Mouse (Mus musculus): Measurements from ENCODE around the gene Rreb1. TPM values are rescaled to one million over a fixed set of nuclear protein-coding genes. Genes with fewer than 3 reads are reported as not detected.

Gene Rreb1
- polyA plus RNA-seq, 1 experiment: 4.6 TPM

DNA sequence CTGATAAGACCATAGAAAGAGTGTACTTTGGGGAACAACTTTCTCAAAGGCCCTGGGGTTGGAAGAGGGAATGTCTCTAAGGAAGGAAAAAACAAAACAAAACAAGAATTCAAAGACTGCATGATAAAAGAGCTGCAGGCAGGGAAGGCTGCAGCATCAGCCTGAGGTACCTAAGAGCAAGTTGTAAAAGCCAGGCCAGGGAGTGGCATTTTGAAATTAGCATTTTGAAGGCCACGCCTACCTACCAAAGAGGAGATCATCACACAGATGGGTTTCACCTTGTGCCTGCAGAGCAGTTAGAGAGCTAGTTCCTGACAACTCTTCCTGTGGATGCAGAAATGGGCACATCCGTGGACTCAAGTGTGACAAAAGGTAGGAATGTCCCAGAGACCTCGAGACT is 59.2 kb downstream of the Rreb1 start:
- no peak for TF ChIP-seq POLR2A (IDR thresholded peaks at IDR 0.05; ENCODE audit: control insufficient read depth, low read depth, low read length)
- TF ChIP-seq CTCF (IDR thresholded peaks at IDR 0.05; ENCODE audit: control insufficient read depth, insufficient read depth, insufficient replicate concordance, low read depth, low read length): no peak
- no peak overlapping the region for H3K4me3 ChIP-seq (ENCODE audit: control insufficient read depth, low read depth, low read length)
- no peaks in the 10 kb centered on the region for H3K36me3 ChIP-seq (ENCODE audit: control insufficient read depth, insufficient read depth, low read length)
- H3K27ac ChIP-seq (ENCODE audit: control insufficient read depth, insufficient read depth, low read depth, low read length): no peak overlapping the region
- no peaks in the 10 kb centered on the region for H3K27me3 ChIP-seq (ENCODE audit: control insufficient read depth, insufficient read depth, low read length)
- no peaks in the 10 kb centered on the region for H3K4me1 ChIP-seq (ENCODE audit: control insufficient read depth, insufficient read depth, low read length)

DNA sequence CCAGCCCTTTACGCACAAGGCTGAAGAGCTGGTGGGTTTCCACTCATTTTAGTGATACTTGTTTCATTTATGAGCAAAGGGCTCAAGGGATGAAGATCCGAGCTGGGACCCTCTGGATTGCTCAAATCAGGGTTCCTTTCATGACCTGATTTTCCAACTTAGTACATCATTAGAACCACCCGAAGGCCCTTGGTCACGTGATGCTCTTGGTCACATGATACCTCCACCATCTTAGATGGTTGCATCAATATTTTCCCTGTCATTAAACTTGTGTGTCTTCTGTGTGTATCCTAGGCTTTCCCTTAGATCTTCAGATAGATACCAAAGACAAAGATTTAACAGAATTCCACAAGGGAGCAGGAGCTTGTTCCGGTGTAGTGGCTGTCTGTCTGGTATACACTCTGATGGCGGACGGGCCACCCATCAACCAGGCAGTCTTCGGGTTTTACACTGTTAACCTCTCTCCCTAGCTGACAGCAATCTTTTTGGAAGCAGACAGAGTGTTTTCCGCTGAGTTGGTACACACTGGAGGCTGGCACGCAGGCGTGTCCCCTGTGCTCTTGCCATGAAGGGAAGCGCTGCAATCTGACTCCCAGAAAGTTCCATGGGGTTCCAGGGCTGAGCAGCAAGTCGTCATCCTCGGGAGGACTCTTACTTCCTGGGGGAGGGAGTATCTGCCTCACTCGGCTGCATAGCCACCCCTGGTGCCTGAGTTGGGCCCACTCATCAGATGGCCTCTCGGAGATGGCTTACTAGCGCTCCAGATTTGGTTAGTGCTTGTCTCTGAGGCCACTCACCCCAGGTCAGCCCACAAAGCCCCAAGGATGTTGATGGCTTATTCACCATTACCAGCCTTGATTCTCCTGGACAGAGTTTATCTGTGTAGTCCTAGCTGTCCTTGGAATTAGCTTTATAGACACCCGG is 60.3 kb downstream of the Rreb1 start:
- H3K27ac ChIP-seq (ENCODE audit: control insufficient read depth, insufficient read depth, low read depth, low read length): no peak overlapping the region
- H3K4me3 ChIP-seq (ENCODE audit: control insufficient read depth, low read depth, low read length): no peak overlapping the region
- no peaks in the 10 kb centered on the region for H3K27me3 ChIP-seq (ENCODE audit: control insufficient read depth, insufficient read depth, low read length)
- no peaks in the 10 kb centered on the region for H3K36me3 ChIP-seq (ENCODE audit: control insufficient read depth, insufficient read depth, low read length)
- H3K4me1 ChIP-seq (ENCODE audit: control insufficient read depth, insufficient read depth, low read length): no peaks in the 10 kb centered on the region
- TF ChIP-seq POLR2A (IDR thresholded peaks at IDR 0.05; ENCODE audit: control insufficient read depth, low read depth, low read length): no peak

DNA sequence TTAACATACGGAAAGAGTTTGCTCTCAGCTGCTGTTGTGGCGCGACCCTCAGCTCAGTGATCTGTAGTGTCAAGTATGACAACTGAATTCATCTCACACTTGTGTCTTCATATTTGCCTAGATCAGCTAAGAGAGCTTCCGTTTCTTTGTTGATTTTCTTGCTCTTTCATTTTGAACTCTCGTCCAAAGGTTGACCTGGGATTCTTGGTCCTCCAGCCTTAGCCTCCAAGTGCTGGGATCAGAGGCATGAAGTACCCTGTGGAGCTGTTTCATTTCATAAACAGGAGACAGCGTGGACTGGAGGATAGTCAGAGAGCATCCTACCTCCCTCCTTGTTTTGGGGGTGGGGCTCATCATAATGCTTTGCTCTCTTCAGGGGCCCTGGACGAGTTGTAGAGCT is 65.0 kb downstream of the Rreb1 start:
- H3K27me3 ChIP-seq (ENCODE audit: control insufficient read depth, insufficient read depth, low read length): no peaks in the 10 kb centered on the region
- TF ChIP-seq POLR2A (IDR thresholded peaks at IDR 0.05; ENCODE audit: control insufficient read depth, low read depth, low read length): no peak
- no peak for TF ChIP-seq CTCF (IDR thresholded peaks at IDR 0.05; ENCODE audit: control insufficient read depth, insufficient read depth, insufficient replicate concordance, low read depth, low read length)
- no peak overlapping the region for H3K4me3 ChIP-seq (ENCODE audit: control insufficient read depth, low read depth, low read length)
- no peak overlapping the region for H3K27ac ChIP-seq (ENCODE audit: control insufficient read depth, insufficient read depth, low read depth, low read length)
- no peaks in the 10 kb centered on the region for H3K36me3 ChIP-seq (ENCODE audit: control insufficient read depth, insufficient read depth, low read length)
- H3K4me1 ChIP-seq (ENCODE audit: control insufficient read depth, insufficient read depth, low read length): no peaks in the 10 kb centered on the region; the same call in 1 of the 2 replicates

DNA sequence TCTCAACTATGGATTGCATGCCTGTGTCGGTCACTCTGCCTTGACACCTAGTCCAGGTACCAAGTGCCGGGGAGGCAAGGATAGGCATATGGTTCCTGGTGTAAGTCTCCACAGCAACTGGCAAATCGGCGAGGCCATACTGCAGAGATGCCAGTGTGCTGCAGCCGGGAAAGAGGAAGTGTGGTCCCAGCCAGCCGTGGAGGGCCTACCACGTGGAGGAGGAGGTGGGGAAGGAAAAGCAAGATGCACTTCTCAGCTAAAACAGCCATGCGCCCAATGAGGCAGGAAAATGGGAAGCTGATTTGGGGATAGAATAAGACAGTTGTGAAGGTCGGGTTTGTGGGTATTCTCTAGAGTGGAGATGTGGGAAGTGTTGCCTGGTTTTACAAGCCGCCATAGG is 65.6 kb downstream of the Rreb1 start:
- Histone ChIP-seq H3K27me3 (ENCODE audit: control insufficient read depth, insufficient read depth, low read length) (no peaks in the 10 kb centered on the region), H3K36me3 (ENCODE audit: control insufficient read depth, insufficient read depth, low read length) (no peaks in the 10 kb centered on the region), H3K4me1 (ENCODE audit: control insufficient read depth, insufficient read depth, low read length) (peaks cover under 1% of the 10 kb centered on the region; the same call in 1 of the 2 replicates), H3K4me3 (ENCODE audit: control insufficient read depth, low read depth, low read length) (no peak overlapping the region), H3K27ac (ENCODE audit: control insufficient read depth, insufficient read depth, low read depth, low read length) (no peak overlapping the region)
- TF ChIP-seq CTCF (IDR thresholded peaks at IDR 0.05; ENCODE audit: control insufficient read depth, insufficient read depth, insufficient replicate concordance, low read depth, low read length) (no peak), POLR2A (IDR thresholded peaks at IDR 0.05; ENCODE audit: control insufficient read depth, low read depth, low read length) (no peak)

DNA sequence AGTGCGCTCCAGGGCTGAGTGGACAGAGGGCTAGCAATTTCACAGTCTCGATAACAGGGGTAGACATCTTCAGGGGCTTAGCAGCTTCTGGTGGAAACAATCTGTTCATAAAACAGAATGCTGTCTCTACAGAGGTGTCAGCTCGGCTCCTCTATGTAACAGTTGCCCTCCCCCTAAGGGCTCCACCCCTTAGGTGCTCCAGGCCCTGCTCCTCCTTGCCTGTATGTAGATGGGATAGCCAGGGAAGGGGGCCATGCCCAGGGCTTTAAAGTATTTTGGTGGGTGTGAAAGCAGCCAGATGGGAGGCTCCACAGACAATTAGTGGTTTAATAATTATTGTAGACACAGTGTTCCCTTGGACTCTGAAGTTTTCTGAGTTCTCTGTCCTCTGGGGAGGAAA is 67.0 kb downstream of the Rreb1 start:
- Histone ChIP-seq H3K4me3 (ENCODE audit: control insufficient read depth, low read depth, low read length) (no peak overlapping the region), H3K27me3 (ENCODE audit: control insufficient read depth, insufficient read depth, low read length) (no peaks in the 10 kb centered on the region), H3K4me1 (ENCODE audit: control insufficient read depth, insufficient read depth, low read length) (peaks cover 5% of the 10 kb centered on the region), H3K36me3 (ENCODE audit: control insufficient read depth, insufficient read depth, low read length) (no peaks in the 10 kb centered on the region), H3K27ac (ENCODE audit: control insufficient read depth, insufficient read depth, low read depth, low read length) (no peak overlapping the region)
- TF ChIP-seq CTCF (IDR thresholded peaks at IDR 0.05; ENCODE audit: control insufficient read depth, insufficient read depth, insufficient replicate concordance, low read depth, low read length): no peak
- TF ChIP-seq POLR2A (IDR thresholded peaks at IDR 0.05; ENCODE audit: control insufficient read depth, low read depth, low read length): no peak

DNA sequence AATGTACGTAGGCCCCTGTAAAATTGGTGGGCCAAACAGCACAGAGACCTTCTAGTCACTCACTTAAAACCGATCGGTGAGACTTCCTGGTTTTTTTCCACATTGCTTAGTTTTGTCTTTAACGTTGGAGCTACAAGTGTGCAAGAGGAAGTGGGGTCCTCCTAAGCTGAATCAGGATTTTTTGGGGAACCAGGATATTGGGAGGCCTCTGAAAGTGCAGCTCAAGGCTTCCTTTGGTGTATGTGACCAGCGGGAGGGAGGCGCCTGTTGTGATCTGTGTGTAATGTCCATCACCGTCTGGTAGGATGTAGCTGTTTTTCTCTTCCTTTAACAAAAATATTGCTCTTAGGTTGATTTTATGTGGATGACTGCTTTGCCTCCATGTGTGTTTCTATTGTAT is 67.4 kb downstream of the Rreb1 start:
- Histone ChIP-seq H3K36me3 (ENCODE audit: control insufficient read depth, insufficient read depth, low read length) (no peaks in the 10 kb centered on the region), H3K4me3 (ENCODE audit: control insufficient read depth, low read depth, low read length) (no peak overlapping the region), H3K27ac (ENCODE audit: control insufficient read depth, insufficient read depth, low read depth, low read length) (no peak overlapping the region), H3K27me3 (ENCODE audit: control insufficient read depth, insufficient read depth, low read length) (no peaks in the 10 kb centered on the region), H3K4me1 (ENCODE audit: control insufficient read depth, insufficient read depth, low read length) (peaks cover 5% of the 10 kb centered on the region)
- TF ChIP-seq POLR2A (IDR thresholded peaks at IDR 0.05; ENCODE audit: control insufficient read depth, low read depth, low read length) (no peak), CTCF (IDR thresholded peaks at IDR 0.05; ENCODE audit: control insufficient read depth, insufficient read depth, insufficient replicate concordance, low read depth, low read length) (no peak)

DNA sequence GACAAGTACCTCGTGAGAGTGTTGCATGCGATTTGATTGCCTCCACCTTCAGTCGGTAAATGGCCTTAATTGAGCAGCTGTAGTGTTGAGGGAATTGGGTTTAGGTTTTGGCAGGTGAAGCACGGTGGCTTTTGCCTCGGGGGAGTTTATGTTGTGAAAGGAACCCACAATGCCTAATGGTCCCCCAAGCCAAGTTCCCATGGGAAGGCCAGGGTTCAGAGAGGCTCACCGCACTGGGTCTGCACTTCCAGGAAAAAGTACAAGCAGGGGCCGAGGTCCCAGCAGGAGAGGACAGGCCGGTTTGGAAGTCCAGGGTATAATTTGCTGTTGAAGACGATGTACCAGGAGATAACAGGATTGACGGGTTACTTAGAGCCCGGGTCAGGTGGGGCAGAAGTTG is 68.3 kb downstream of the Rreb1 start:
- Histone ChIP-seq H3K27ac (ENCODE audit: control insufficient read depth, insufficient read depth, low read depth, low read length) (no peak overlapping the region), H3K27me3 (ENCODE audit: control insufficient read depth, insufficient read depth, low read length) (no peaks in the 10 kb centered on the region), H3K4me3 (ENCODE audit: control insufficient read depth, low read depth, low read length) (no peak overlapping the region), H3K36me3 (ENCODE audit: control insufficient read depth, insufficient read depth, low read length) (no peaks in the 10 kb centered on the region), H3K4me1 (ENCODE audit: control insufficient read depth, insufficient read depth, low read length) (peaks cover 5% of the 10 kb centered on the region)
- no peak for TF ChIP-seq CTCF (IDR thresholded peaks at IDR 0.05; ENCODE audit: control insufficient read depth, insufficient read depth, insufficient replicate concordance, low read depth, low read length)
- no peak for TF ChIP-seq POLR2A (IDR thresholded peaks at IDR 0.05; ENCODE audit: control insufficient read depth, low read depth, low read length)
